Mouse (Mus musculus) lung, postnatal 0 days (tissue): ENCODE data around the gene Swi5.

Experiments
- CTCF ChIP-seq: IDR thresholded peaks from 2 replicates; pipeline ENCODE4 v1.5.1; 2016; ENCODE audit warnings: antibody characterized with exemption, mild to moderate bottlenecking
- EP300 ChIP-seq: IDR thresholded peaks from 2 replicates; pipeline ENCODE4 v1.6.1; 2016; ENCODE audit warnings: antibody characterized with exemption, mild to moderate bottlenecking, control low read depth

GRCm38 (mm10) chr2:32238708-32239435, 49.0 kb downstream of the Swi5 start:
- no peak for TF ChIP-seq CTCF
- TF ChIP-seq EP300: no peak
